Mouse (Mus musculus): ENCODE results near the gene Fam83b. TPM values are rescaled to one million over a fixed set of nuclear protein-coding genes. Genes with fewer than 3 reads are reported as not detected.

Fam83b gene
- total RNA-seq, 2 experiments from 2014 or later = 0.10 TPM; not detected in 1

GRCm38 (mm10) chr9:76553115-76553514 lies 13.8 kb downstream of the Fam83b start:
- Histone ChIP-seq H3K4me3 (no peak overlapping the region), H3K27ac (no peak overlapping the region)
- DNase-seq (ENCODE audit: low spot score in 2 of 2) = no peak
- TF ChIP-seq CTCF (conservative IDR thresholded peaks at IDR 0.05) = no peak

DNA sequence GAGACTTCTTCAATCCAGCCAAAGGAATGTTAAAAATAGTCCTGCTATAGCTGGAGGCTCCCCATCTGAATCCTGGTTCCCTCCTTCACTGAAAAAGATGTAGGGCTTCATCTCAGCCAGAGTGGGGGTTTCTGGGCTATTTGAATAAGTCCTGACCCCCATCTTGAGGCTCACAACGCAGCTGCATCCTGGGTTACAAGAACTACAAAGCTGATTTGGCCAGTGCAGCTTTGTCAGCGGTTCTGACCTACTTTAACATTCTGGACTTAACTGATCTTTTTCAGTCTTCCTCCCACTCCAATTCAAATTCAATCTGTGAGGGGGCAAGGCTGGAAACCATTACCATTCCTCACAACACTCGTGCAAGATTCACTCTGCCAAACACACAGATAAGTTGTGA lies 20.2 kb downstream of the Fam83b start:
- DNase-seq (ENCODE audit: low spot score in 2 of 2) = no peak
- no peak for TF ChIP-seq CTCF (conservative IDR thresholded peaks at IDR 0.05)
- Histone ChIP-seq H3K4me3 (no peak overlapping the region), H3K27ac (no peak overlapping the region)

DNA sequence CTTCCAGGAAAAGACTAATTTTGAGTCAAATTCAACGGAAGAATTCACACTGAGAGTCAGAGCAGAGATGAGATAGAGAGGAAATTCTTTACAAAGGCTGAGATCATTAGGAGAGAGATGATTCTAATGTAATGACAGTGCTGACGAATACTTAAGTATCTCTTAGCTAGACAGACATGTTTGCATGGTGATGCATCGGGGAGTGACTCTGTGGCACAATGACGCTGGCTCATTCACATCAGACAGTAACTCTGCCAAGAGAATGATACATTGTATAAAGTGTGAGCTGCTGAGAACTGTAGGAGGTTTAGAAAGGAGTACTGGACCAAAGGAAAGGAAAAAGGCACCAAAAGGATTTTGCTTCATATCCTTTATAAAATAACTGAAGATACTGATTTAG lies 26.2 kb downstream of the Fam83b start:
- H3K27ac ChIP-seq = no peak overlapping the region
- DNase-seq (ENCODE audit: low spot score in 2 of 2) = no peak
- TF ChIP-seq CTCF (conservative IDR thresholded peaks at IDR 0.05) = no peak

DNA sequence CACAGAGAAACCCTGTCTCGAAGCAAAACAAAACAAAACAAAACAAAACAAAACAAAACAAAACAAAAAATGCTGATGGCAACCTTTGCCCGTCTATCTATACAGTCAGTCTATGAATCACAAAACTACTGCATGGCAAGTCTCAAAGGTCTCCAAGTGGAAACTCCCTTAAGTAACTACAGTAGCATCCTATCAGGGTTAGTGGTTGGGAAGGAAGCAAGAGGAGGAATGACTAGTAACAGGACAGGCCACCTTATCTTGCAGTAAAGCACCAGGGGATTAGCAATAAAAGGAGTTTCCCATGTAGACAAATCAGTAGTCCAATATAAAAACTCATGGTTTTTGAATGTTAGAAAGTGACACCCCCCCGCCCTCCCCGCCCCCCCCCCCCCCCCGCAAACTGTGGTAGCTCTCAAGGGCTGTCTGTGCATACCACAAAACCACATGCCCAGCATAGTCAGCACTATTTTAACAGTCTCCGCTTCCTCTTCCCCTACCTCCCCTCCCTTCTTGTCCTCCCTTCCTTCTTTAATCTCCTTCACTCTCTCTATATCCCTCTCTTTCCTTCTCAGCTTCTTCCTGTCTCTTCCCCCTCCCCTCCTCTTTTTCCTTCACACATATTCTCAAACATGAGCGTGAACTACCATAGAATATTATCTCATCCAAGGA lies 26.8 kb downstream of the Fam83b start:
- H3K27ac ChIP-seq = no peak overlapping the region
- no peak for DNase-seq (ENCODE audit: low spot score in 2 of 2)
- no peak overlapping the region for H3K4me3 ChIP-seq
- TF ChIP-seq CTCF (conservative IDR thresholded peaks at IDR 0.05) = no peak

More for the DNA sequence above, 26.2 kb downstream of the Fam83b start:
- H3K4me3 ChIP-seq = no peak overlapping the region

DNA sequence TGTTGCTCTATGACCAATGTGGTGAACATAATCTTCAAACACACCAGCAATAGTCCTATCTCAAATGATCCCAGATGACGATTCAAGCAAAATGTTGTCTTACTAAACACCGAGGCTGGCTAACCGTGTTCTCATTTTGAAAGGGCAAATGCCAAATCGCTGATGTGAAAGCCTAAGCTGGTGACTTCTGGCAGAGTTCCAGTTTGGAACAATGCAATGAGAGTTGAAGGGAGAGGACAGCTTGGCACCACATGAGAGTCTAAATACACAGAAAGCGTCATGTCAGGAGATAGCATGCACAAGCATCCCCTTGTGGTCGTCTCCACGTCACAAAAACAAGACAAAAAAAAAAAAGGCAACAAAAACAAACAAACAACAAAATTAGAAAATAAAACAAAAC lies 27.6 kb downstream of the Fam83b start:
- no peak for DNase-seq (ENCODE audit: low spot score in 2 of 2)
- no peak overlapping the region for H3K4me3 ChIP-seq
- H3K27ac ChIP-seq = no peak overlapping the region
- no peak for TF ChIP-seq CTCF (conservative IDR thresholded peaks at IDR 0.05)

DNA sequence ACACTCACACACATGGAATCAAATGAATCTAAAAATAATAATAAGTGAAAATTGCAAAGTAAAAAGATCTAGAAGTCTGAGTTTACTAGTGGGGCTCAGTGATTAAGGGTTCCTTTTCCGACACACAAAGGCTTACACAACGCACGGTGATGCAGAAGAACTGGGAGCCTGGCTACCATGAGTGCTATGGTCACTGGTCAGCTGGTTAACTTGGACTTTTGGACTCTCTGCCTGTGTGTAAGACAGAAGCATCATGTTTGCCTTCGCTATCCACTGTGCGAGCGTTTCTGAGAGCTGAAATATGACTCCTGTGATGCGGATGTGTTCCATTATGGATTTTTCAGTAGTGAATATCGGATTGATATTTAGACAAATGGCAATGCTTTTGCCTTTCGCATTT lies 30.9 kb downstream of the Fam83b start:
- no peak overlapping the region for H3K4me3 ChIP-seq
- no peak for TF ChIP-seq CTCF (conservative IDR thresholded peaks at IDR 0.05)
- H3K27ac ChIP-seq = no peak overlapping the region
- no peak for DNase-seq (ENCODE audit: low spot score in 2 of 2)

DNA sequence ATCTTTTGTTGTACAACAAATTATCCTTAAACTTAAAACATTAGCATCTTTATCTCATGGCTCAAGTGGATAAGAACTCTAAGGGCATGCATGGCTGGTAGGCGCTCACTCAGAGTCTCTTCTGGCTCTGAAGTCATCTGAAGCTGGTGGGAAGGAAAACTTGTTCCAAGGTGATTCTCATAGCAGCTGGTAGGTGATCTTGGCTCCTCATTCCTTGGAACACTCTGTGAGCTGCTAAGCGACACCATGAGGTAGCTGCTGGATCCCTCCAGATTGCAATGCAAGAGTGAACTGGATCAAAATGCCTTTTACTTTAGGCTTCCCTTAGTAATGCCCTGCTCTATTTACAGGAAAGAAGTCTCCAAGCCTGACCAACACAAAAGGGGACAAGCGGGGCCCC lies 34.5 kb downstream of the Fam83b start:
- DNase-seq (ENCODE audit: low spot score in 2 of 2) = no peak
- TF ChIP-seq CTCF (conservative IDR thresholded peaks at IDR 0.05) = no peak
- no peak overlapping the region for H3K4me3 ChIP-seq

GRCm38 (mm10) chr9:76531368-76531767 lies 35.5 kb downstream of the Fam83b start:
- TF ChIP-seq CTCF (conservative IDR thresholded peaks at IDR 0.05) = no peak
- no peak overlapping the region for H3K4me3 ChIP-seq
- H3K27ac ChIP-seq = no peak overlapping the region
- no peak for DNase-seq (ENCODE audit: low spot score in 2 of 2)

More for the DNA sequence above, 34.5 kb downstream of the Fam83b start:
- no peak overlapping the region for H3K27ac ChIP-seq

DNA sequence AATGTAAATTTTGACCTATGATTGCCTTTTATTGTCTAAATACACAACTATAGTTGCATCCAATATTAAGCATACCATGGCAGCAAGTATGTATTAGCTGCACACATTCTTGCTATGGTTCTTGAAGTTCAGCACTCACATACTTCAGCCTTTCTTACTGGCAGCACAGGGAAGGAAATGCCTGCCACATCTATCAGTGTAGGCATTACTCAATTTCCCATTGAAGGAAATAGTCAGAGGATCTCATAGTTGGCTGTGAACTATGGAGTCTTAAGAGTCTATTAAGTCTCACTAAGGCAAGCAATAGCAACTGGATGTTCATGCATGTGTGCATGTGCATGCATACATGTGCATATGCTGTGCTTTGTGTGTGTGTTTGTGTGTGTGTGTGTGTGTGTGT lies 41.3 kb downstream of the Fam83b start:
- DNase-seq (ENCODE audit: low spot score in 2 of 2) = no peak
- H3K4me3 ChIP-seq = no peak overlapping the region
- no peak overlapping the region for H3K27ac ChIP-seq
- TF ChIP-seq CTCF (conservative IDR thresholded peaks at IDR 0.05) = no peak

DNA sequence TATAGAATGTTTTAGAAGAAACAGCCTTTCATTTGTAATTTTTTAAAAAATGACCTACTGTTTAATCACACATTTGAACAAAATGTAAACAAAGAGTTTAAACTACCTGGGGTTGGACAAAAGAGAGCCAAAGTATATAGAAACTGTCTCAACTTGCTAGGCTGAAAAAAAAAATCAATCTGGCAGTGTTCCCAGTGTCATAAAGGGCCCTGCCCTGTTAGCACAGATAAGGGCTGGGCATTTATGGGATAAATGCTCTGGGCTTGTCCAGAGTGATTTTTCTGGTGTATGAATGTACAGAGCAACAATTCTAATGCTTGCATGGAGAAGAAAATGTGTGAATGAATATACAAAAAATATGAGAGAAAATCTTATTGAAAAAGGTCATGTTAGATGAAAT lies 43.8 kb downstream of the Fam83b start:
- Histone ChIP-seq H3K4me3 (no peak overlapping the region), H3K27ac (no peak overlapping the region)
- DNase-seq (ENCODE audit: low spot score in 2 of 2) = no peak
- no peak for TF ChIP-seq CTCF (conservative IDR thresholded peaks at IDR 0.05)

- no peak for TF ChIP-seq CTCF (conservative IDR thresholded peaks at IDR 0.05)
- DNase-seq (ENCODE audit: low spot score in 2 of 2) = no peak
- no peak overlapping the region for H3K4me3 ChIP-seq
- H3K27ac ChIP-seq = no peak overlapping the region
Observed at GRCm38 (mm10) chr9:76521640-76522039, 45.3 kb downstream of the Fam83b start.

- TF ChIP-seq CTCF (conservative IDR thresholded peaks at IDR 0.05) = no peak
Observed at GRCm38 (mm10) chr9:76518665-76519064, 48.3 kb downstream of the Fam83b start.

DNA sequence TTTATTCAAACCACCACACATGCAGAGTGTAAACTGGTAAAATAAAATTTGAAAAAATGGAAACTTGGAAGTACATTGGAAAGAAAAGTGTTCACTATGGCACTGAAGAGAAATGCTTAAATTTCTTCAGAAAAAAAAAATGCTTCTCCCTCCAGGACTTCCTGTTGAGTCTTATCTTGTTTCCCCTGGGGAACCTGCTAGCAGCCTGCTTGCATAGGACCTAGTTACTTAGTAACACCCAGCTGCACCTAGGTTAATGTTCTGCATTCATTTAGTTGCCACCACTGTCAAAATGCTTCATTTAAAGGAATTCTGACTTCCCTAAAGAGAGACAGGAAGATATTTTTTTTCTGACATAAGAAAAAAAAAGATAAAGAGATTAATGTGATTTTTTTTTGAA lies 61.3 kb downstream of the Fam83b start:
- no peak overlapping the region for H3K4me3 ChIP-seq
- no peak for TF ChIP-seq CTCF (conservative IDR thresholded peaks at IDR 0.05)
- DNase-seq (ENCODE audit: low spot score in 2 of 2) = no peak
- H3K27ac ChIP-seq = no peak overlapping the region

More at GRCm38 (mm10) chr9:76518665-76519064, 48.3 kb downstream of the Fam83b start:
- DNase-seq (ENCODE audit: low spot score in 2 of 2) = no peak
- H3K4me3 ChIP-seq = no peak overlapping the region
- H3K27ac ChIP-seq = no peak overlapping the region

- no peak for TF ChIP-seq CTCF (conservative IDR thresholded peaks at IDR 0.05)
- Histone ChIP-seq H3K4me3 (no peak overlapping the region), H3K27ac (no peak overlapping the region)
- DNase-seq (ENCODE audit: low spot score in 2 of 2) = no peak
Observed at GRCm38 (mm10) chr9:76489737-76490136, 77.2 kb downstream of the Fam83b start.

Measured in layer of hippocampus, adult 2 months (tissue).